Mouse (Mus musculus) E14TG2a.4 (cell line): ENCODE measurements at regions not wholly inside any gene's neighbourhood (a gene's known extent, or its start where the extent isn't known, plus 50 kb on each side); places are given as distances from the start of the nearest gene placed in this dataset.

ENCODE experiments used
- H3K27me3 ChIP-seq: 2 replicates; pipeline ENCODE4 v1.6.1; 2014; ENCODE audit warnings: low read length, control low read depth; ENCODE audit not compliant: insufficient read depth
- H3K36me3 ChIP-seq: 2 replicates; pipeline ENCODE4 v1.6.1; 2014; ENCODE audit warnings: low read length, control low read depth; ENCODE audit not compliant: insufficient read depth
- H3K4me1 ChIP-seq: replicated peaks from 2 replicates; pipeline ENCODE4 v1.6.1; 2014; ENCODE audit warnings: low read depth, low read length, control low read depth
- H3K4me3 ChIP-seq: replicated peaks from 2 replicates; pipeline ENCODE4 v1.5.1; 2014; ENCODE audit warnings: mild to moderate bottlenecking, low read length
- H3K9me3 ChIP-seq: 2 replicates; pipeline ENCODE4 v1.6.1; 2014; ENCODE audit warnings: low read length, control low read depth
- CTCF ChIP-seq: conservative IDR thresholded peaks from 2 replicates; pipeline ENCODE4 v1.5.1; 2014; ENCODE audit warnings: low read length
- NANOG ChIP-seq: IDR thresholded peaks from 2 replicates; pipeline ENCODE4 v1.6.1; 2014; ENCODE audit warnings: borderline replicate concordance, low read length, mixed read lengths
- POU5F1 ChIP-seq: IDR thresholded peaks from 2 replicates; pipeline ENCODE4 v1.6.1; 2014; ENCODE audit warnings: low read length, borderline replicate concordance

GRCm38 (mm10) chr6:117375989-117376388 lies 207.7 kb downstream of the Cxcl12 start:
- TF ChIP-seq CTCF: peak; percentile 25; the same call in 1 of the 2 replicates
- no peak for TF ChIP-seq NANOG
- no peak overlapping the region for H3K4me3 ChIP-seq
- H3K4me1 ChIP-seq: no peaks in the 10 kb centered on the region
- H3K36me3 ChIP-seq: no peaks in the 10 kb centered on the region
- peaks cover 12% of the 10 kb centered on the region for H3K9me3 ChIP-seq
- H3K27me3 ChIP-seq: no peaks in the 10 kb centered on the region

GRCm38 (mm10) chr6:117379904-117380303 lies 211.6 kb downstream of the Cxcl12 start:
- Histone ChIP-seq H3K4me1 (no peaks in the 10 kb centered on the region), H3K9me3 (peaks cover 17% of the 10 kb centered on the region), H3K36me3 (no peaks in the 10 kb centered on the region), H3K4me3 (no peak overlapping the region), H3K27me3 (no peaks in the 10 kb centered on the region)
- no peak for TF ChIP-seq POU5F1
- no peak for TF ChIP-seq CTCF
- no peak for TF ChIP-seq NANOG

- H3K36me3 ChIP-seq: no peaks in the 10 kb centered on the region
- H3K4me3 ChIP-seq: no peak overlapping the region
- no peaks in the 10 kb centered on the region for H3K27me3 ChIP-seq
- no peaks in the 10 kb centered on the region for H3K9me3 ChIP-seq
- no peak for TF ChIP-seq POU5F1
- TF ChIP-seq CTCF: no peak
- no peak for TF ChIP-seq NANOG
- H3K4me1 ChIP-seq: peaks cover 7% of the 10 kb centered on the region
Measured at GRCm38 (mm10) chr6:117390233-117390848, 222.0 kb downstream of the Cxcl12 start.

- Histone ChIP-seq H3K27me3 (no peaks in the 10 kb centered on the region), H3K4me3 (no peak overlapping the region), H3K36me3 (no peaks in the 10 kb centered on the region), H3K4me1 (peaks cover 7% of the 10 kb centered on the region), H3K9me3 (no peaks in the 10 kb centered on the region)
- TF ChIP-seq POU5F1: no peak
- no peak for TF ChIP-seq CTCF
- no peak for TF ChIP-seq NANOG
Measured at GRCm38 (mm10) chr6:117393480-117393879, 225.1 kb downstream of the Cxcl12 start.

GRCm38 (mm10) chr6:117405589-117406311 lies 237.4 kb downstream of the Cxcl12 start:
- TF ChIP-seq POU5F1 (no peak), CTCF (no peak), NANOG (no peak)
- Histone ChIP-seq H3K36me3 (no peaks in the 10 kb centered on the region), H3K4me1 (no peaks in the 10 kb centered on the region), H3K27me3 (no peaks in the 10 kb centered on the region), H3K9me3 (no peaks in the 10 kb centered on the region), H3K4me3 (no peak overlapping the region)

GRCm38 (mm10) chr6:117406312-117406595 lies 237.9 kb downstream of the Cxcl12 start:
- Histone ChIP-seq H3K27me3 (no peaks in the 10 kb centered on the region), H3K36me3 (no peaks in the 10 kb centered on the region), H3K4me3 (no peak overlapping the region), H3K9me3 (no peaks in the 10 kb centered on the region), H3K4me1 (no peaks in the 10 kb centered on the region)
- TF ChIP-seq NANOG: no peak
- TF ChIP-seq POU5F1: no peak
- TF ChIP-seq CTCF: no peak

- Histone ChIP-seq H3K36me3 (no peaks in the 10 kb centered on the region), H3K4me3 (no peak overlapping the region), H3K27me3 (no peaks in the 10 kb centered on the region), H3K4me1 (no peaks in the 10 kb centered on the region), H3K9me3 (no peaks in the 10 kb centered on the region)
- TF ChIP-seq CTCF: no peak
Measured at GRCm38 (mm10) chr6:117406757-117407156, 238.4 kb downstream of the Cxcl12 start.

GRCm38 (mm10) chr6:117407206-117407858 lies 239.0 kb downstream of the Cxcl12 start:
- H3K4me1 ChIP-seq: no peaks in the 10 kb centered on the region
- TF ChIP-seq CTCF: no peak
- TF ChIP-seq NANOG: no peak
- TF ChIP-seq POU5F1: no peak
- no peak overlapping the region for H3K4me3 ChIP-seq
- no peaks in the 10 kb centered on the region for H3K9me3 ChIP-seq
- no peaks in the 10 kb centered on the region for H3K27me3 ChIP-seq
- no peaks in the 10 kb centered on the region for H3K36me3 ChIP-seq

GRCm38 (mm10) chr6:117407953-117408352 lies 239.6 kb downstream of the Cxcl12 start:
- H3K36me3 ChIP-seq: no peaks in the 10 kb centered on the region
- TF ChIP-seq CTCF (no peak), POU5F1 (no peak), NANOG (no peak)
- H3K9me3 ChIP-seq: no peaks in the 10 kb centered on the region
- no peak overlapping the region for H3K4me3 ChIP-seq
- H3K27me3 ChIP-seq: no peaks in the 10 kb centered on the region
- no peaks in the 10 kb centered on the region for H3K4me1 ChIP-seq
